Mouse (Mus musculus) heart, embryonic 11.5 days (tissue): Measurements from ENCODE around the gene Prr18. TPM values are rescaled to one million over a fixed set of nuclear protein-coding genes. Genes with fewer than 3 reads are reported as not detected.
A peak's percentile ranks its signal among the peaks of the same experiment; 100 is the strongest.

Experiments
- ATAC-seq: fragments of 200-750 bp; cut with Nextera tagmentation; replicated peaks from 2 replicates; pipeline ENCODE4 v1.8.0; 2017; ENCODE audit warnings: moderate library complexity; ENCODE audit not compliant: insufficient number of reproducible peaks, low FRiP score, low TSS enrichment
- H3K27ac ChIP-seq: fragments of 300-500 bp; sonication (generic); 2 replicates; pipeline ENCODE4 v1.5.1; 2014; ENCODE audit warnings: mild to moderate bottlenecking, low read depth, low read length
- H3K27me3 ChIP-seq: fragments of 300-500 bp; sonication (generic); 2 replicates; pipeline ENCODE4 v1.6.1; 2014; ENCODE audit warnings: mild to moderate bottlenecking, low read length, mixed read lengths; ENCODE audit not compliant: control insufficient read depth, insufficient read depth
- H3K36me3 ChIP-seq: fragments of 300-500 bp; sonication (generic); 2 replicates; pipeline ENCODE4 v1.6.1; 2014; ENCODE audit warnings: mild to moderate bottlenecking, low read length, moderate library complexity, mixed read lengths; ENCODE audit not compliant: control insufficient read depth, insufficient read depth
- H3K4me1 ChIP-seq: fragments of 300-500 bp; sonication (generic); 2 replicates; pipeline ENCODE4 v1.6.1; 2014; ENCODE audit warnings: low read length; ENCODE audit not compliant: control insufficient read depth, insufficient read depth
- H3K4me2 ChIP-seq: fragments of 300-500 bp; sonication (generic); 2 replicates; pipeline ENCODE4 v1.6.1; 2014; ENCODE audit warnings: mild to moderate bottlenecking, moderate library complexity
- H3K4me3 ChIP-seq: fragments of 300-500 bp; sonication (generic); 2 replicates; pipeline ENCODE4 v1.5.1; 2014; ENCODE audit warnings: low read depth, low read length
- H3K9ac ChIP-seq: fragments of 300-500 bp; sonication (generic); 2 replicates; pipeline ENCODE4 v1.6.1; 2014; ENCODE audit warnings: mild to moderate bottlenecking, low read depth, low read length, moderate library complexity
- H3K9me3 ChIP-seq: fragments of 300-500 bp; sonication (generic); replicated peaks from 2 replicates; pipeline ENCODE4 v1.6.1; 2016; ENCODE audit warnings: low read length; ENCODE audit not compliant: control insufficient read depth
- WGBS: fragments of 180-500 bp; shearing (Covaris S2); extraction: QIAGEN DNeasy Blood & Tissue Kit; methylation state at CpG from one replicate; pipeline ENCODE4 v1.1.7; 2014; ENCODE audit not compliant: insufficient replicate concordance; 5-methylcytosine and 5-hydroxymethylcytosine counted together
- polyA plus RNA-seq: library from polyadenylated mRNA; unstranded; fragments of >200 nt; fragmentation: Nextera tagmentation; extraction: Ambion mirVana; gene quantifications from 2 replicates; pipeline ENCODE4 v1.2.1, GENCODE M21; 2014

Gene Prr18
- polyA plus RNA-seq, 1 experiment from 2014 or later, result 0.39 TPM

DNA sequence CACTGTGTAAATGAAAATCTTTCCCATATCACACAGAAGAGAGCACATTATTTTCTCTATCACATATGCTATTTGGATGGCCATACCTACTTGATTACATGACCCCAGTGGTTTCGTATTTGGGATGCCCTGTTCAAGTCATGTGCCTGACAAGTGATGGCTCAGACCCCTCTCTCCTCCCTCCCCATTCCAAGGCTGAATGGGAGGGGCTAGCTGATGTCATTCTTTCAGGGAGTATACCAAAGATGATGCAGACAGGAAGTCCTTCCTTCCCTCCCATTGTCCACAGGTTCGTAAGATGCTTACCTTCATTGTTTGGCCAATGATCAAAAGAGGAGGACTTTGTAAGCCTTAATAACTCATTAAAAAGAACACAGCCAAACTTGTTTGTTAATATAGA lies 31.9 kb downstream of the Prr18 start:
- H3K4me2 ChIP-seq, result no peak overlapping the region
- peaks cover 4% of the 10 kb centered on the region; the same call in 1 of the 2 replicates for H3K27me3 ChIP-seq
- H3K9me3 ChIP-seq, result no peaks in the 10 kb centered on the region
- 49% methylated on average over 2 of the region's 2 CpGs for WGBS
- H3K36me3 ChIP-seq, result no peaks in the 10 kb centered on the region
- H3K27ac ChIP-seq, result no peak overlapping the region
- H3K4me1 ChIP-seq, result peaks cover 12% of the 10 kb centered on the region; the same call in 1 of the 2 replicates
- no peak overlapping the region for H3K9ac ChIP-seq
- no peak overlapping the region for H3K4me3 ChIP-seq
- no peak for ATAC-seq

GRCm38 (mm10) chr17:8370634-8371229 lies 33.5 kb downstream of the Prr18 start:
- Histone ChIP-seq H3K9me3 (no peaks in the 10 kb centered on the region), H3K4me1 (peaks cover 12% of the 10 kb centered on the region; the same call in 1 of the 2 replicates), H3K36me3 (no peaks in the 10 kb centered on the region), H3K27ac (no peak overlapping the region), H3K4me3 (no peak overlapping the region), H3K4me2 (no peak overlapping the region), H3K9ac (0 out of 2 replicates have a peak overlapping the region, but pooled peaks have one; percentile 10), H3K27me3 (peaks cover 4% of the 10 kb centered on the region; the same call in 1 of the 2 replicates)
- no peak for ATAC-seq
- WGBS, result 32% methylated on average over 13 of the region's 13 CpGs

DNA sequence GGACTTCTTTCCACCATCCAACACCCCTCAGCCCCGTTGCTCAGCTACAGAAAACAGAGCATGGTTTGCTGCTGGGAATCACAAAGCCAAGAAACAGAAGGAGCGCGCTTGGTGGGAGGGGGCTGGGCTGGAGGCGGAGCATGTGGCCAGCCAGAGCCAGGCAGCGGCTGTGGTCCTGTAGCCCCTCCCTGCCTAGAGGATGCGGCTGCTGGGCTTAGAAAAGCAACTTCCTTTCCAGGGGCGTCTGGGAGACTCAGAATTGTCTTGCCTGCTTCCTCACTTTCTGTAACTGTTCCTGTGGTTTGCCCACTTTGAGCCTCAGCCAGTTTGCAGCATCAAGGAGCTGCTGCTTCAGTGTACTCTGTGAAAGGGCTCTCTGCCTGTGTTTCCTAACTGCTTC lies 34.6 kb downstream of the Prr18 start:
- peak; percentile 67; the same call in 1 of the 2 replicates for ATAC-seq
- H3K4me1 ChIP-seq, result peaks cover 12% of the 10 kb centered on the region; the same call in 1 of the 2 replicates

DNA sequence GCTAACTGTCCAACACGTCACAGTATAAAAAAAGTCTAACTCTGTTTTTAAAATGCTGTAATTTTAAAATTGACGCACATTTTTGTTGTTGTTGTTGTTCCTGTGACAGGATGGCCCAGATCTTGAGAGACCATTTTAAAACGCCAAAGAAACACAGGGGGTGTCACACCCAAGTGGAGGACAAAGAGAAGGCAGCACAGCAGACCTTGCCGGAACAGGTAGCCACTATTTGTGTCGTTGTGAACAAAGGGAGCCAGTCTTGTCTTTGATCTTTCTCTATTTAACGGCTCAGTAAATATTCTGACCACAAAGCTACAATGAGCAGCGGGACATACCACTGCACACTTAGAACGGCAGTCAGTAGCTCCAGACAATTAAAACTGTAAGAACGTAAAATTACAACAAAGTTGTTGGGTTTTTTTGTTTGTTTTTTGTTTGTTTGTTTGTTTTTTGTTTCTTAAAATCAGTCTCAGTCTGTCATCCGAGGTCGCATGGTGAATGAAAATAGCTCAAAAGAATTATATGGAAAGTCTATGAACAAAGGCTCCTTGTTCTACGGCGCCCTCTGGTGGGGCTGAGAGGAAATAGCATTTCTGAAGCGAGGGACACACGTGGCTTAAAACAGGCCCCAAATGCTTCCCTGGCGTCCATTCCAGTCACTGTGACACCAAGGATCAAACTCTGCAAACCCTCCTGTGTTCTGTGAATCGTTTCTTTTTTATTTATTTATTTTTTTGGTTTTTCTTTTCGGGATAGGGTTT lies 35.2 kb downstream of the Prr18 start:
- Histone ChIP-seq H3K4me2 (peak overlapping the region; percentile 75), H3K9ac (peak overlapping the region; percentile 64; the same call in 1 of the 2 replicates), H3K27ac (peak overlapping the region; percentile 71), H3K27me3 (peaks cover 4% of the 10 kb centered on the region; the same call in 1 of the 2 replicates), H3K4me3 (peak overlapping the region; percentile 38), H3K4me1 (peaks cover 12% of the 10 kb centered on the region; the same call in 1 of the 2 replicates), H3K36me3 (no peaks in the 10 kb centered on the region), H3K9me3 (no peaks in the 10 kb centered on the region)
- 5% methylated on average over 18 of the region's 18 CpGs for WGBS
- no peak for ATAC-seq

More for the DNA sequence above, 34.6 kb downstream of the Prr18 start:
- Histone ChIP-seq H3K4me3 (peak overlapping the region; percentile 38), H3K4me2 (peak overlapping the region; percentile 75), H3K27ac (peak overlapping the region; percentile 71), H3K36me3 (no peaks in the 10 kb centered on the region), H3K9ac (peak overlapping the region; percentile 64; the same call in 1 of the 2 replicates), H3K9me3 (no peaks in the 10 kb centered on the region), H3K27me3 (peaks cover 4% of the 10 kb centered on the region; the same call in 1 of the 2 replicates)
- 2% methylated on average over 7 of the region's 7 CpGs for WGBS

- no peak for ATAC-seq
- Histone ChIP-seq H3K36me3 (no peaks in the 10 kb centered on the region), H3K9ac (no peak overlapping the region), H3K27ac (no peak overlapping the region), H3K4me1 (peaks cover under 1% of the 10 kb centered on the region; the same call in 1 of the 2 replicates), H3K27me3 (no peaks in the 10 kb centered on the region), H3K9me3 (no peaks in the 10 kb centered on the region), H3K4me3 (no peak overlapping the region), H3K4me2 (no peak overlapping the region)
- 51% methylated on average over 5 of the region's 5 CpGs for WGBS
These were observed 40.0 kb downstream of the Prr18 start for GRCm38 (mm10) chr17:8377298-8377697.

GRCm38 (mm10) chr17:8385441-8385840 lies 48.2 kb downstream of the Prr18 start:
- ATAC-seq, result no peak
- 93% methylated on average over 2 of the region's 2 CpGs for WGBS
- H3K4me2 ChIP-seq, result no peak overlapping the region

DNA sequence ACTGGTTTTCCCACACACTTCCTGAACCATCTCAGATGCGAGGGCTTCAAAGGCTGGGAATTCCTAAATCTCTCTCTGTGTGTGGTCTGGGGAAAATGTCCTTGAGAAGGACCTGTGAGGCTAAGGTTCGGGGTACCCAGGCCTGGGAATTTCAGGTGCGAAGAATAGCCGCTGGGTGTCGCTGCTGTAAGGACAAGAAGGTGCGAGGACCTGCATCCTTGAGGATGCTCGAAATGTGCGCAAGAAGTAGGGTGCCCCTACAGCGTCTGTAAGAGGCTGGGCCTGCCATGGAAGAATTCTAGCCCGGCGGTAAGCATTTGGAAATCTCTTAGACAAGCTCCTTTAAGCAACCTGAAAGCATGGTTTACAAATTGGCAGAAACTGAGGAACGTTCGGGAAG lies 51.2 kb downstream of the Prr18 start:
- ATAC-seq, result no peak
- no peak overlapping the region for H3K9ac ChIP-seq
- H3K4me2 ChIP-seq, result no peak overlapping the region
- peaks cover 46% of the 10 kb centered on the region for H3K27me3 ChIP-seq
- no peaks in the 10 kb centered on the region for H3K4me1 ChIP-seq
- H3K4me3 ChIP-seq, result no peak overlapping the region
- no peaks in the 10 kb centered on the region for H3K36me3 ChIP-seq
- H3K9me3 ChIP-seq, result no peaks in the 10 kb centered on the region
- H3K27ac ChIP-seq, result no peak overlapping the region
- WGBS, result 2% methylated on average over 13 of the region's 13 CpGs

More at GRCm38 (mm10) chr17:8385441-8385840, 48.2 kb downstream of the Prr18 start:
- no peak overlapping the region for H3K4me3 ChIP-seq
- H3K27me3 ChIP-seq, result peaks cover 30% of the 10 kb centered on the region
- H3K36me3 ChIP-seq, result no peaks in the 10 kb centered on the region
- no peaks in the 10 kb centered on the region for H3K9me3 ChIP-seq
- H3K27ac ChIP-seq, result no peak overlapping the region
- H3K4me1 ChIP-seq, result no peaks in the 10 kb centered on the region
- H3K9ac ChIP-seq, result no peak overlapping the region

DNA sequence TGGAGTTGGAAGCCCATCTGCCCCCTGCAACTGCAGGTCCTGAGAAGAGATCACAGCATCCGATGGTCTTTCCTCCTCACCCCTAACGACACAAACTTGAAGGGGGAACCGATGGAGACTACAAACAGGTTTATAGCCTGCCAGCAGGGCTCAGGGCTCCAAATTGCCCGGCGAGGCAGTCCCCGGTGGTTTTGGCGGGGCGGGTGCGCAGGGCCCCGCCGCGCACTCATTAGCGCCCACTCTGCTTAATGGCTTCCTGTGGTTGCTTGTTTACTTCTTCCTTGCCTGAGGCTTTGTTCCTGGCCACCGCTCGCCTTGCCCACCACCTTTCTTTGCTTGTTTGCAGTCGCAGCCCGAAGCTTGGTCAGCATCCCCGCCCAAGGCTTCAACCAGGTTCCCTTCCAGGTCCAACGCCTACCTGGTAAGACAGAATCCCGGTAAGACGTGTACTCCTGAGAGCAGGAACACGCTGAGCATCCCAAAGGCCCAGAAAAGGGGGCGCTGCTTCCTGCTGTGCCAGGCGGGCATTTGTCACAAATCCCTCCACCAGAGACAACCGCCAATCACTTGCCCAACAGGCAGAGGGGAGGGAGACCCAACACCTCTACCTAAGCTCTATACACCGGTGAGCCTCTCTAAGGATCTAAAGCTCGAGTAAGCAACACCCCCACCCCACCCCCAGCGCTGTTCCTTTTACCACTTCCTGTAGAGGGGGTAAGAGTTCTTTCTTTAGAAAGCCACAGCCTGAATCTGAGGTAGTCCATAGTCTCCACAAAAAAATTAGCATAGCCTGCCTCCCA lies 51.9 kb downstream of the Prr18 start:
- Histone ChIP-seq H3K27ac (no peak overlapping the region), H3K9me3 (no peaks in the 10 kb centered on the region), H3K4me1 (no peaks in the 10 kb centered on the region), H3K9ac (no peak overlapping the region), H3K4me3 (peak overlapping the region; percentile 25), H3K4me2 (peak overlapping the region; percentile 27), H3K27me3 (peaks cover 46% of the 10 kb centered on the region), H3K36me3 (no peaks in the 10 kb centered on the region)
- no peak for ATAC-seq
- under 1% methylated on average over 28 of the region's 28 CpGs for WGBS
